Mouse (Mus musculus) kidney, postnatal 10 days (tissue): ENCODE data around the gene Acmsd.

Source experiments
- DNase-seq: peaks from one replicate; pipeline ENCODE4 v3.0.0; 2021; ENCODE audit warnings: mixed read lengths

Acmsd gene

GRCm38 (mm10) chr1:127778611-127779010 is 49.4 kb downstream of the Acmsd start:
- no peak for DNase-seq

GRCm38 (mm10) chr1:127780142-127780541 is 50.9 kb downstream of the Acmsd start:
- DNase-seq, result no peak

GRCm38 (mm10) chr1:127780849-127781248 is 51.6 kb downstream of the Acmsd start:
- DNase-seq, result no peak

GRCm38 (mm10) chr1:127783862-127784261 is 54.6 kb downstream of the Acmsd start:
- DNase-seq, result no peak

- no peak for DNase-seq
These were observed 56.7 kb downstream of the Acmsd start for GRCm38 (mm10) chr1:127785882-127786281.

GRCm38 (mm10) chr1:127788943-127789342 is 59.7 kb downstream of the Acmsd start:
- DNase-seq, result no peak

GRCm38 (mm10) chr1:127793459-127793858 is 64.2 kb downstream of the Acmsd start:
- DNase-seq, result no peak

GRCm38 (mm10) chr1:127795087-127795769 is 66.0 kb downstream of the Acmsd start:
- no peak for DNase-seq

- DNase-seq, result no peak
These were observed 67.1 kb downstream of the Acmsd start for GRCm38 (mm10) chr1:127796341-127796740.

- DNase-seq, result no peak
These were observed 67.5 kb downstream of the Acmsd start for GRCm38 (mm10) chr1:127796752-127797151.

- DNase-seq, result no peak
These were observed 73.7 kb downstream of the Acmsd start for GRCm38 (mm10) chr1:127802916-127803315.

- DNase-seq, result no peak
These were observed 79.5 kb downstream of the Acmsd start for GRCm38 (mm10) chr1:127808671-127809070.

- DNase-seq, result no peak
These were observed 83.7 kb downstream of the Acmsd start for GRCm38 (mm10) chr1:127812929-127813328.

- no peak for DNase-seq
These were observed 87.2 kb downstream of the Acmsd start for GRCm38 (mm10) chr1:127816381-127816780.
